Mouse (Mus musculus) ovary, postnatal 10 days (tissue): ENCODE measurements around the gene Rap1b.
A peak's percentile ranks its signal among the peaks of the same experiment; 100 is the strongest.

ENCODE experiments used
- DNase-seq: peaks from one replicate; pipeline ENCODE4 v3.0.0; 2022; ENCODE audit warnings: low spot score

The Rap1b gene

GRCm38 (mm10) chr10:117818600-117818999 lies 27.2 kb downstream of the Rap1b start:
- no peak for DNase-seq

- DNase-seq, result no peak
These were observed 29.1 kb downstream of the Rap1b start for GRCm38 (mm10) chr10:117816721-117817120.

GRCm38 (mm10) chr10:117812501-117812900 lies 33.3 kb downstream of the Rap1b start:
- no peak for DNase-seq

- DNase-seq, result no peak
These were observed 34.3 kb downstream of the Rap1b start for GRCm38 (mm10) chr10:117811555-117811954.

GRCm38 (mm10) chr10:117810506-117810905 lies 35.3 kb downstream of the Rap1b start:
- no peak for DNase-seq

- no peak for DNase-seq
These were observed 37.8 kb downstream of the Rap1b start for GRCm38 (mm10) chr10:117808068-117808467.

GRCm38 (mm10) chr10:117805919-117806318 lies 39.9 kb downstream of the Rap1b start:
- no peak for DNase-seq

GRCm38 (mm10) chr10:117803870-117804850 lies 41.7 kb downstream of the Rap1b start:
- DNase-seq, result no peak

GRCm38 (mm10) chr10:117801886-117802285 lies 43.9 kb downstream of the Rap1b start:
- DNase-seq, result no peak

GRCm38 (mm10) chr10:117799806-117800205 lies 46.0 kb downstream of the Rap1b start:
- DNase-seq, result no peak

GRCm38 (mm10) chr10:117798436-117799035 lies 47.3 kb downstream of the Rap1b start:
- no peak for DNase-seq

GRCm38 (mm10) chr10:117797684-117798083 lies 48.2 kb downstream of the Rap1b start:
- no peak for DNase-seq

GRCm38 (mm10) chr10:117797106-117797505 lies 48.7 kb downstream of the Rap1b start:
- DNase-seq, result no peak

GRCm38 (mm10) chr10:117796181-117796580 lies 49.7 kb downstream of the Rap1b start:
- DNase-seq, result no peak

GRCm38 (mm10) chr10:117795206-117795605 lies 50.6 kb downstream of the Rap1b start:
- DNase-seq, result no peak

- no peak for DNase-seq
These were observed 52.3 kb downstream of the Rap1b start for GRCm38 (mm10) chr10:117793436-117794030.

GRCm38 (mm10) chr10:117792141-117793091 lies 53.4 kb downstream of the Rap1b start, which contains the start of gene Nup107:
Gene Nup107 (minus strand): TSS chr10:117792705.
- peak; percentile 100 for DNase-seq

- DNase-seq, result no peak
These were observed 54.7 kb downstream of the Rap1b start for GRCm38 (mm10) chr10:117791171-117791470.

- DNase-seq, result no peak
These were observed 55.2 kb downstream of the Rap1b start for GRCm38 (mm10) chr10:117790421-117791170.

GRCm38 (mm10) chr10:117790011-117790410 lies 55.8 kb downstream of the Rap1b start:
- DNase-seq, result no peak

- no peak for DNase-seq
These were observed 61.2 kb downstream of the Rap1b start for GRCm38 (mm10) chr10:117784646-117785045.
